Mouse (Mus musculus) MEL (cell line): ENCODE results near the gene Lmo4. TPM values are rescaled to one million over a fixed set of nuclear protein-coding genes. Genes with fewer than 3 reads are reported as not detected.
A peak's percentile ranks its signal among the peaks of the same experiment; 100 is the strongest.

Source experiments
- DNase-seq: peaks from one replicate; pipeline ENCODE4 v3.0.0; 2011; ENCODE audit warnings: low read depth, low spot score
- H3K27ac ChIP-seq: 2 replicates; pipeline ENCODE4 v1.5.1; 2012; ENCODE audit warnings: low read depth, mild to moderate bottlenecking, control low read depth, low read length, moderate library complexity; ENCODE audit not compliant: control insufficient read depth
- H3K27me3 ChIP-seq, 2 experiments: fragments of 150-350 bp in 1 of 2; sonication (generic) in 1 of 2; 2 replicates each; pipeline ENCODE4 v1.6.1; 2012; ENCODE audit warnings: low read length in 2 of 2, mild to moderate bottlenecking in 2 of 2, improper control_type of control experiment in 1 of 2, moderate library complexity in 1 of 2; ENCODE audit not compliant: insufficient read depth in 2 of 2, control insufficient read depth in 1 of 2
- H3K36me3 ChIP-seq, 2 experiments: 2 replicates each; pipeline ENCODE4 v1.6.1; 2012 to 2014; ENCODE audit warnings: low read length in 2 of 2, improper control_type of control experiment in 1 of 2, inconsistent platforms in 1 of 2, mild to moderate bottlenecking in 1 of 2; ENCODE audit not compliant: insufficient read depth in 2 of 2, control insufficient read depth in 1 of 2
- H3K4me1 ChIP-seq, 2 experiments: fragments of 150-350 bp in 1 of 2; sonication (generic) in 1 of 2; 2 replicates each; pipeline ENCODE4 v1.6.1; 2012; ENCODE audit warnings: low read length in 2 of 2, improper control_type of control experiment in 1 of 2, mild to moderate bottlenecking in 1 of 2; ENCODE audit not compliant: insufficient read depth in 2 of 2, control insufficient read depth in 1 of 2
- H3K4me3 ChIP-seq, 2 experiments: fragments of 150-350 bp in 1 of 2; sonication (generic) in 1 of 2; 2 replicates each; pipeline ENCODE4 v1.5.1; 2012; ENCODE audit warnings: low read depth in 2 of 2, low read length in 2 of 2, mild to moderate bottlenecking in 2 of 2, moderate library complexity in 2 of 2, control low read depth in 1 of 2, improper control_type of control experiment in 1 of 2; ENCODE audit not compliant: control insufficient read depth in 1 of 2, insufficient read depth in 1 of 2
- H3K79me2 ChIP-seq: 2 replicates; pipeline ENCODE4 v1.6.1; 2012; ENCODE audit warnings: mild to moderate bottlenecking, low read length, moderate library complexity; ENCODE audit not compliant: control insufficient read depth, poor library complexity, insufficient read depth
- H3K9ac ChIP-seq: 2 replicates; pipeline ENCODE4 v1.6.1; 2012; ENCODE audit warnings: low read depth, mild to moderate bottlenecking, control low read depth, low read length, moderate library complexity; ENCODE audit not compliant: control insufficient read depth, poor library complexity, severe bottlenecking
- H3K9me3 ChIP-seq: fragments of 150-350 bp; sonication (generic); replicated peaks from 2 replicates; pipeline ENCODE4 v1.6.1; 2012; ENCODE audit warnings: mild to moderate bottlenecking, low read length, improper control_type of control experiment, moderate library complexity; ENCODE audit not compliant: insufficient read depth
- CHD1 ChIP-seq: IDR thresholded peaks from 2 replicates; pipeline ENCODE4 v1.6.1; 2012; ENCODE audit warnings: low read depth, mild to moderate bottlenecking, inconsistent platforms, low read length, improper control_type of control experiment
- CTCF ChIP-seq, 3 experiments: IDR thresholded peaks in 2 of 3; conservative IDR thresholded peaks in 1 of 3; 2 replicates each; pipeline ENCODE4 v1.5.1; 2011 to 2012; ENCODE audit warnings: low read length in 3 of 3, low read depth in 2 of 3, mild to moderate bottlenecking in 2 of 3, improper control_type of control experiment in 1 of 3, inconsistent platforms in 1 of 3, mixed read lengths in 1 of 3, moderate library complexity in 1 of 3; ENCODE audit not compliant: control insufficient read depth in 1 of 3, insufficient read depth in 1 of 3, poor library complexity in 1 of 3, severe bottlenecking in 1 of 3
- EP300 ChIP-seq, 2 experiments: IDR thresholded peaks; 2 replicates each; pipeline ENCODE4 v1.6.1; 2011; ENCODE audit warnings: improper control_type of control experiment in 2 of 2, low read length in 2 of 2, low read depth in 1 of 2, mild to moderate bottlenecking in 1 of 2
- ETS1 ChIP-seq: IDR thresholded peaks from 2 replicates; pipeline ENCODE4 v1.6.1; 2012; ENCODE audit warnings: low read depth, mild to moderate bottlenecking, inconsistent platforms, low read length, improper control_type of control experiment, moderate library complexity
- GABPA ChIP-seq: IDR thresholded peaks from 2 replicates; pipeline ENCODE4 v1.6.1; 2012; ENCODE audit warnings: low read depth, mild to moderate bottlenecking, inconsistent platforms, low read length, improper control_type of control experiment, moderate library complexity
- GATA1 ChIP-seq: IDR thresholded peaks from 2 replicates; pipeline ENCODE4 v1.6.1; 2011; ENCODE audit warnings: low read depth, low read length, improper control_type of control experiment
- HCFC1 ChIP-seq: IDR thresholded peaks from 2 replicates; pipeline ENCODE4 v1.6.1; 2012; ENCODE audit warnings: low read depth, mild to moderate bottlenecking, inconsistent platforms, low read length, improper control_type of control experiment, moderate library complexity
- KAT2A ChIP-seq: conservative IDR thresholded peaks from 2 replicates; pipeline ENCODE4 v1.6.1; 2012; ENCODE audit warnings: low read depth, low read length, improper control_type of control experiment, inconsistent platforms
- MAFK ChIP-seq: IDR thresholded peaks from 2 replicates; pipeline ENCODE4 v1.6.1; 2011; ENCODE audit warnings: low read depth, mild to moderate bottlenecking, low read length, improper control_type of control experiment, borderline replicate concordance
- MAX ChIP-seq: IDR thresholded peaks from 2 replicates; pipeline ENCODE4 v1.6.1; 2011; ENCODE audit warnings: low read length, improper control_type of control experiment
- MEF2A ChIP-seq: IDR thresholded peaks from 2 replicates; pipeline ENCODE4 v1.6.1; 2014; ENCODE audit warnings: low read depth, mild to moderate bottlenecking, inconsistent platforms, low read length, improper control_type of control experiment; ENCODE audit not compliant: poor library complexity, insufficient replicate concordance, severe bottlenecking; ENCODE audit errors: extremely low read depth
- POLR2A ChIP-seq, 2 experiments: IDR thresholded peaks; 2 replicates each; pipeline ENCODE4 v1.6.1; 2011 to 2012; ENCODE audit warnings: low read length in 2 of 2, mild to moderate bottlenecking in 2 of 2, control low read depth in 1 of 2, improper control_type of control experiment in 1 of 2, low read depth in 1 of 2, moderate library complexity in 1 of 2; ENCODE audit not compliant: control insufficient read depth in 1 of 2, insufficient read depth in 1 of 2, poor library complexity in 1 of 2
- POLR2AphosphoS2 ChIP-seq: IDR thresholded peaks from 2 replicates; pipeline ENCODE4 v1.6.1; 2011; ENCODE audit warnings: low read length, improper control_type of control experiment
- RAD21 ChIP-seq: IDR thresholded peaks from 2 replicates; pipeline ENCODE4 v1.6.1; 2011; ENCODE audit warnings: mild to moderate bottlenecking, low read depth, low read length, improper control_type of control experiment
- RCOR1 ChIP-seq: IDR thresholded peaks from 2 replicates; pipeline ENCODE4 v1.6.1; 2012; ENCODE audit warnings: low read depth, mild to moderate bottlenecking, inconsistent platforms, low read length, improper control_type of control experiment
- SIN3A ChIP-seq: IDR thresholded peaks from 2 replicates; pipeline ENCODE4 v1.6.1; 2012; ENCODE audit warnings: low read length, improper control_type of control experiment, inconsistent platforms
- TAL1 ChIP-seq: IDR thresholded peaks from 2 replicates; pipeline ENCODE4 v1.6.1; 2012; ENCODE audit warnings: mild to moderate bottlenecking, inconsistent platforms, low read length, moderate library complexity, mixed read lengths
- TBP ChIP-seq: IDR thresholded peaks from 2 replicates; pipeline ENCODE4 v1.8.0; 2011; ENCODE audit warnings: low read depth, low read length, improper control_type of control experiment
- TCF12 ChIP-seq: IDR thresholded peaks from 2 replicates; pipeline ENCODE4 v1.6.1; 2014; ENCODE audit warnings: low read depth, mild to moderate bottlenecking, inconsistent platforms, low read length, improper control_type of control experiment, moderate library complexity
- UBTF ChIP-seq: IDR thresholded peaks from 2 replicates; pipeline ENCODE4 v1.6.1; 2012; ENCODE audit warnings: low read depth, mild to moderate bottlenecking, inconsistent platforms, low read length, improper control_type of control experiment, moderate library complexity, borderline replicate concordance; ENCODE audit not compliant: insufficient read depth
- USF1 ChIP-seq: IDR thresholded peaks from 2 replicates; pipeline ENCODE4 v1.6.1; 2014; ENCODE audit warnings: low read depth, mild to moderate bottlenecking, inconsistent platforms, low read length, improper control_type of control experiment, moderate library complexity
- ZC3H11A ChIP-seq: IDR thresholded peaks from 2 replicates; pipeline ENCODE4 v1.6.1; 2012; ENCODE audit warnings: low read depth, mild to moderate bottlenecking, inconsistent platforms, low read length, improper control_type of control experiment
- ZKSCAN1 ChIP-seq: IDR thresholded peaks from 2 replicates; pipeline ENCODE4 v1.6.1; 2012; ENCODE audit warnings: low read depth, mild to moderate bottlenecking, inconsistent platforms, low read length, improper control_type of control experiment, moderate library complexity
- ZMIZ1 ChIP-seq: IDR thresholded peaks from 2 replicates; pipeline ENCODE4 v1.6.1; 2012; ENCODE audit warnings: low read depth, mild to moderate bottlenecking, inconsistent platforms, low read length, improper control_type of control experiment, moderate library complexity
- polyA plus RNA-seq, 2 experiments: library from polyadenylated mRNA; stranded (reverse) in 1 of 2; unstranded in 1 of 2; fragments of >175 nt in 1 of 2; fragments of >200 nt in 1 of 2; gene quantifications; 2 replicates each; pipeline versions ENCODE4 v1.2.1 to v1.2.4; 2012; ENCODE audit warnings: low replicate concordance in 2 of 2, low read depth in 1 of 2; ENCODE audit not compliant: insufficient read length in 2 of 2, insufficient read depth in 1 of 2, missing spikeins in 1 of 2
- total RNA-seq: library from RNA; depleted of rRNA; stranded (reverse); fragments of 300-350 nt; gene quantifications from 2 replicates; pipeline ENCODE4 v1.2.3, GENCODE M21; 2012

Lmo4 gene
- total and polyA plus RNA-seq, 3 experiments = 13.7 to 29.3 TPM; not detected in 1

GRCm38 (mm10) chr3:144225456-144226240 is 20.6 kb upstream of the Lmo4 start:
- Histone ChIP-seq H3K4me3 (no peak overlapping the region), H3K27ac (no peak overlapping the region), H3K4me1 (no peaks in the 10 kb centered on the region), H3K27me3 (no peaks in the 10 kb centered on the region; a peak in 1 of 4 replicates), H3K9ac (no peak overlapping the region), H3K79me2 (no peaks in the 10 kb centered on the region), H3K9me3 (no peaks in the 10 kb centered on the region), H3K36me3 (no peaks in the 10 kb centered on the region)
- TF ChIP-seq CTCF (IDR thresholded peaks at IDR 0.05 in 2 of 3, conservative IDR thresholded peaks at IDR 0.05 in 1 of 3; ENCODE audit: control insufficient read depth in 1 of 3, insufficient read depth in 1 of 3, low read depth in 2 of 3, low read length in 3 of 3, poor library complexity in 1 of 3, severe bottlenecking in 1 of 3) (no peak), HCFC1 (no peak), GABPA (no peak), CHD1 (no peak), RCOR1 (no peak), USF1 (no peak), MAX (no peak)
- peak; percentile 5 for DNase-seq

GRCm38 (mm10) chr3:144224594-144224993 is 19.6 kb upstream of the Lmo4 start:
- no peak for DNase-seq
- Histone ChIP-seq H3K27ac (no peak overlapping the region), H3K9ac (no peak overlapping the region), H3K4me3 (no peak overlapping the region), H3K79me2 (no peaks in the 10 kb centered on the region), H3K36me3 (no peaks in the 10 kb centered on the region), H3K9me3 (no peaks in the 10 kb centered on the region), H3K4me1 (no peaks in the 10 kb centered on the region), H3K27me3 (no peaks in the 10 kb centered on the region; a peak in 1 of 4 replicates)
- TF ChIP-seq ZC3H11A = no peak
- TF ChIP-seq TCF12 = no peak
- no peak for TF ChIP-seq EP300 (IDR thresholded peaks at IDR 0.05; ENCODE audit: low read depth in 1 of 2, low read length in 2 of 2)
- no peak for TF ChIP-seq KAT2A
- no peak for TF ChIP-seq POLR2AphosphoS2
- TF ChIP-seq POLR2A (IDR thresholded peaks at IDR 0.05; ENCODE audit: control insufficient read depth in 1 of 2, insufficient read depth in 1 of 2, low read depth in 1 of 2, low read length in 2 of 2, poor library complexity in 1 of 2) = no peak
- TF ChIP-seq TAL1 = no peak
- no peak for TF ChIP-seq ZMIZ1
- no peak for TF ChIP-seq UBTF
- TF ChIP-seq GATA1 = no peak
- no peak for TF ChIP-seq HCFC1
- TF ChIP-seq MEF2A = no peak
- TF ChIP-seq SIN3A = no peak
- TF ChIP-seq ZKSCAN1 = no peak
- TF ChIP-seq CHD1 = no peak
- no peak for TF ChIP-seq GABPA
- TF ChIP-seq RAD21 = no peak
- TF ChIP-seq TBP = no peak
- no peak for TF ChIP-seq ETS1
- TF ChIP-seq MAFK = no peak
